Mouse (Mus musculus) brain, embryonic 18.5 days (tissue): ENCODE measurements around the gene Il4ra.

Experiments
- DNase-seq: peaks from one replicate; pipeline ENCODE4 v3.0.0-alpha.2; 2012; ENCODE audit warnings: low read depth, low spot score

The Il4ra gene

DNA sequence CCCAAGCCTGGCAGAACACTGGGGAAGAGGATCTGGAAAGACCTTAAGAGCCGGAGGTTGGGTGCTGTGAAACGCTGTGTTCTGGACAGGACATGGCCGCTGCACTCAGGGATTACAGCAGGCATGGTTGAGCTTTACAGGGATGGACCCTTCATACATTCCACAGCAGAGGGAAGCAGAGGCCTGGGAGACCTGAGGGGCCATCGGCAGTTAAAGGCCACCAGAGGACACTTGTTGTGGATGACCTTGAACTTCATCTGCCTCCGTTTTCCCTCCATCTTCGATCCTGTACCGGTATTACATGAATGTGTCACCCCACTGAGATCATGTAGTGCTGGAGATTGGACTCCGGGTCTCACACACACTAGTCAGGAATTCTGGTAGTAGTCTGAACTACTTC lies 2.0 kb upstream of the Il4ra start:
- DNase-seq = no peak

GRCm38 (mm10) chr7:125550881-125551381 lies 989 bp upstream of the Il4ra start:
- no peak for DNase-seq

GRCm38 (mm10) chr7:125552851-125553555 lies 1.1 kb downstream of the Il4ra start:
- no peak for DNase-seq

DNA sequence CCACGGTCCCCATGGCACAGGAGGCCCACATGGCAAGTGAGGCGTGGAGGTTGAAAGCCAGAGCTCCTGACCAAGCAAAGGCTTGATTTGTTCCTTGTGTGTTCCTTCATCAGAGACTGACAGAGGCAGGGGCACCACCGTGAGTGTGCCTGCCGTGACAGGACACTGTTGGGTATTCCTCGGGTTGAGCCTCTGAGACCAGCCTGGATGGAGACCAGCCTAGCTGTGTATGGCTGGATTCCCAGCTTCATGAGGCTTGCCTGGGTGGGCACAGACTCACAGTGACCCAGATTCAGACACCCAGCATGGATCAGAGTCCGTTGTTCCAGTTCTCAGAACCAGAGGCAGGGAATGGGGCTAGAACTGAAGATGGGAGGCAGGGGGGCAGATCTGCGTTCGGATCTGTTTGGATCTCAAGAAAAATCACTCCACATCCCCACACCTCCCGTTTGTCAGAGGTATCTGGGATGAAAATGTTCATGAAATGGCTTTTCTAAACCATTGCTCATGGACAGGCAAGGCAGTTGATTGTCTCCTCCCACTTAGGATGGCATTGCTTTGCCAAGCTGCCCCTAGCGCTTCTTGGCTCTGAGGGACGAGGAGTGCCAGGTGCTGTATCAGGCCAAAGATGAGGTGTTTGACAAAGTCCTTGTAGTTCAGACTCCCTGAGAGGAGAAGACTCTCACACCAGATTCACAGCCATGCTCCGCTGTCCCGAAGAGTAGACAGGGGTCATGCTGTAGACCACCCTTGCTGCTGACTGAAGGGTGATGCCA lies 1.9 kb downstream of the Il4ra start:
- DNase-seq = no peak

GRCm38 (mm10) chr7:125554456-125555114 lies 2.7 kb downstream of the Il4ra start:
- no peak for DNase-seq

DNA sequence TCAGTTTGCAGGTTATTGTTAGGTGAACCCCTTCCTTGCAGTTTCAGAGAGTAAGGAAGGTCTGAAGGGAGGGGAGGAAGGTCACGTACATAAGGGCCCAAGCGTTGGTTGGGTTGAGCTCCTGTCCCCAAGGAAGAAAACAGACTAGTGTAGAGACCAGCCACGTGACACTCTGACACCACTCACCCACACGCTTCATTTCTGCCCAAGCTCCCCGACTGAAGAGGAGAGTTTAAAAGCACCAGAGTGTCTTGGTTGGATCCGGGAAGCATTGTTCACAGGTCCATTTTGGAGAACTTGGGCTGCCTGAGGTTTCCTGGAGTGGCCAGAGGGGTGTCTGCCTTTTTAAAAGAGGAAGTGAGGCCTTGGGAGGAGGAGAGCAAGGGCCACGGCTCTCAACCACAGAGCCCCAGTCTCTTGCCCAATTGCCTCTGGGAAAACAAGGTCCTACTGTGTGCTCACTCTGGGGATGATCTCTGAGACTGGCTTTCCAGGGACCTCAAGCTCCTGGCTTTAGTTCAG lies 3.5 kb downstream of the Il4ra start:
- DNase-seq = no peak

DNA sequence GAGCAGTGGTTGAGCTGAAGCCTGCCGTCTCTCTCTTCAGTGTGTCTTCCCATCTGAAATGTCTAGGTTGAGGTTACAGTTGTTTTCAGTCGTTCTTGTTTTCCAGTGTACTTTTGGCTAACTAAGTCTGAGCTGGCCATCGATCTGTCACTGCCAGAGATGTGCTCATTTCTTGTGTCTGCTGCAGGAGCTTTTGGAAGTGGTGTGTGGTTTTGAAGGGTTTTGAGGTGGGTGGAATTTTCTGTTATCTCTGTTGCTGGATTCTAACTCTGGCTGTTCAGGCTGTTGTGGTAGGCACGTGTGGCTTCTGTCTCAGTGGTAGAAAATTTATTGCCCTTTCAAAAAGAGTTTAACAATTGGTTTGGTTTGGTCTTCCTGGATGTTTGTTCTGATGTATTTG lies 4.2 kb downstream of the Il4ra start:
- no peak for DNase-seq

- DNase-seq = no peak
Observed at GRCm38 (mm10) chr7:125556865-125557264, 4.9 kb downstream of the Il4ra start.

GRCm38 (mm10) chr7:125558401-125558945 lies 6.6 kb downstream of the Il4ra start:
- no peak for DNase-seq

DNA sequence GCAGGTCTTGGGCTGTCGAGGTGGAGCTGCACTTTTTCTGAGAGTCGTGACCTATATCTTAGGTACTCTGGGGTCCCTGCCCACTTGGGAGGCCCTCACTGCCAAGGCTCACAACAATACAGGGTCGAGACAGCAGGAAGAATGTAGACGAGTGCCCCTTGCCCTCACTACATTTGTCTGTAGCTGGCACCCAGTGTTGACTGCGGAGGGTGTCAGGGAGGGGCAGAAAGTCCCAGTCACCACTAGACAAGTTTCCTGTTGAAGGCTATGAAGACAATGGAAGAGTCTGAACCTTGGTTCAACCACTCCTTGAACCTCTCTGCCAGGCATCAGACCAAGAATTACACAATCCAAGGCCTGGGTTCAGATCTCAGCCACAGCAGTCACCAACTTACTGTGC lies 7.1 kb downstream of the Il4ra start:
- DNase-seq = no peak

DNA sequence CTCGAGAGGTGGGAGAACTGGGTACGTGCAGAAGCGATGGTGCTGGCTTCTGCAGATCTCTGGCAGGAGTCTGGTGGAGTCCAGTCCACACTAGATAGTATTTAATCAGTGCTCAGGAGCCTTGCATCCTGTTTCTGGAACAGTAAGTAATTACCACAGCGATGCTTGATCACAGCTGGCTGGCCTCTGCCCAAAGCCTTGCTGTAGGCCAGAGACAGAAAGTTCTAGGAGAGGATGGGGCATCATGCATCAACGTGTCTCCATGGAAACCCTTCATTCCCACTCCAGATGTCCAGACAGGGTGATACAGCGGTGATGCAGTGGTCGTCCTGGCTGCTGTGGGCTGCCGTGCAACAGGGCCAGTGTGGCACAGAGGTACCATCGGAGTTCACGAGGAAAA lies 7.6 kb downstream of the Il4ra start:
- DNase-seq = no peak

- no peak for DNase-seq
Observed at GRCm38 (mm10) chr7:125560146-125560785, 8.3 kb downstream of the Il4ra start.

- DNase-seq = no peak
Observed at GRCm38 (mm10) chr7:125561085-125561690, 9.3 kb downstream of the Il4ra start.

GRCm38 (mm10) chr7:125562413-125562812 lies 10.5 kb downstream of the Il4ra start:
- DNase-seq = no peak

- DNase-seq = no peak
Observed at GRCm38 (mm10) chr7:125563093-125563492, 11.2 kb downstream of the Il4ra start.

GRCm38 (mm10) chr7:125564316-125565024 lies 12.6 kb downstream of the Il4ra start:
- DNase-seq = no peak

- no peak for DNase-seq
Observed at GRCm38 (mm10) chr7:125565516-125566285, 13.8 kb downstream of the Il4ra start.

- no peak for DNase-seq
Observed at GRCm38 (mm10) chr7:125566420-125566819, 14.5 kb downstream of the Il4ra start.

DNA sequence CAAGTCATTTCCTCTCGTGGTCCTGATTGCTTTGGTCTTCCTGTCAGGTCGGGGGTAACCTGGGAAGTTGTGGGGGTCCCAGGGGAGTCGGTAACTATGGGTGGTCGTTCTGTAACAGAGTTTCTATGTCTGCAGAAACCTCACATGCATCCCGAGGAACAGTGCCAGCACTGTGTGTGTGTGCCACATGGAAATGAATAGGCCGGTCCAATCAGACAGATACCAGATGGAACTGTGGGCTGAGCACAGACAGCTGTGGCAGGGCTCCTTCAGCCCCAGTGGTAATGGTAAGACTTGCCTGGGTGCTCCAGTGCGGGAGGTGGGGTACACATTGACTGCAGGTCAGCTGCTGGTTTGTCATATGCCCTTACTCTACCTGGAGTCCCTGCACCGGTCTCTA lies 17.0 kb downstream of the Il4ra start:
- DNase-seq = no peak

- DNase-seq = no peak
Observed at GRCm38 (mm10) chr7:125571891-125572290, 20.0 kb downstream of the Il4ra start.
